Mouse (Mus musculus): ENCODE measurements around the gene Efna3.

Gene Efna3

DNA sequence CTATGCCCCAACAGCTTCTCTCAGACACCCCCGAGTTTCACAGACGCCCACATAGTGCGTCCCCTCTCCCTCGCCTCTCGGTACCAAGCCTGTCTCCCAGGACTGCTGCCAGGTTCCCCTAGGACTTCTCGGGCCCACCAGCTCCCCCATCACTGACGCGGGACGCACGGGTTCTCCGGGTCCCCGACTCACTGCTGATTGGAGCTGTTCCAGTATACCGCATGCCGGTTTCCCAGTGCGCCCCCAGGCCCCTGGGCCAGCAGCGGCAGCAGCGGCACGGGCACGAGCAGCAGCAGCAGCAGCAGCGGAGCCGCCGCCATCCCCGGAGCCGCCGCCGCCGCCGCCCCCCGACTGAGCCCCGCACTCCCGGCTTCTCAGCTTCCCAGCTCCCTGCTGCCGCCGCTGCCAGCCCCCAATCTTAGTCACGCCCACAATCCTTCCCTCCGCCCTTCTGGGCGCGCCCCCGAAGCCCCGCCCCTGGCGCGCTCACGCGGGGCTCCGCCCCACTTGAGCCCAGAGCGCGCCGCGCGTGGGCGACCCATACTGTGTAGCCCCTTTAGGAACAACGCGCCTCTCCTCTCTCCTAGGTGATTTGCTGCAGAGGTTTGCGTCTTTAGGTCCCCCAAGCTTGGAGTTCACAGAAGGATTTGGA lies at the start of gene Efna3:
Gene Efna3 (minus strand): TSS at position 452 of the 652 bp plus-strand sequence.
- DNase-seq (ENCODE audit: low spot score), result peak; percentile 83

DNA sequence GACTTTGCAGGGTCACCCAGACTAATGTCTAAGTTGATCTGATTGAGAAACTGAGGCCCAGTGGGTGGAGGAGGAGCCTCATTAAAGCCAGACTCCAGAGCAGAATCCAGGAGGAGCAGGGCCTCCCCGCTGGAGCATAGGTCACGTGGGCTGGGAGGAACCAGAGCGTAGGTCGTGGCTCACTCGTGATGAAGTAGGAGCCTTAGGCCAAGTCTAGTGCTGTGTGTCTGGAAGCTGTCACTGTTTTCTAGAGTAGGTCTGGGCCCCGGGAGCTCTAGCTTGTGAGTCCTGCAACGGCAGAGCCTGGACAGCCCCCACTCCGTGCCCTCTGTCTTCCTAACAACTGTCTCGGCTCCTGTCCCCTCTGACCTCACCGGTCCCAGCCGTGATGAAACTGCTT lies 44.6 kb upstream of the Efna3 start:
- DNase-seq (ENCODE audit: low spot score), result no peak

DNA sequence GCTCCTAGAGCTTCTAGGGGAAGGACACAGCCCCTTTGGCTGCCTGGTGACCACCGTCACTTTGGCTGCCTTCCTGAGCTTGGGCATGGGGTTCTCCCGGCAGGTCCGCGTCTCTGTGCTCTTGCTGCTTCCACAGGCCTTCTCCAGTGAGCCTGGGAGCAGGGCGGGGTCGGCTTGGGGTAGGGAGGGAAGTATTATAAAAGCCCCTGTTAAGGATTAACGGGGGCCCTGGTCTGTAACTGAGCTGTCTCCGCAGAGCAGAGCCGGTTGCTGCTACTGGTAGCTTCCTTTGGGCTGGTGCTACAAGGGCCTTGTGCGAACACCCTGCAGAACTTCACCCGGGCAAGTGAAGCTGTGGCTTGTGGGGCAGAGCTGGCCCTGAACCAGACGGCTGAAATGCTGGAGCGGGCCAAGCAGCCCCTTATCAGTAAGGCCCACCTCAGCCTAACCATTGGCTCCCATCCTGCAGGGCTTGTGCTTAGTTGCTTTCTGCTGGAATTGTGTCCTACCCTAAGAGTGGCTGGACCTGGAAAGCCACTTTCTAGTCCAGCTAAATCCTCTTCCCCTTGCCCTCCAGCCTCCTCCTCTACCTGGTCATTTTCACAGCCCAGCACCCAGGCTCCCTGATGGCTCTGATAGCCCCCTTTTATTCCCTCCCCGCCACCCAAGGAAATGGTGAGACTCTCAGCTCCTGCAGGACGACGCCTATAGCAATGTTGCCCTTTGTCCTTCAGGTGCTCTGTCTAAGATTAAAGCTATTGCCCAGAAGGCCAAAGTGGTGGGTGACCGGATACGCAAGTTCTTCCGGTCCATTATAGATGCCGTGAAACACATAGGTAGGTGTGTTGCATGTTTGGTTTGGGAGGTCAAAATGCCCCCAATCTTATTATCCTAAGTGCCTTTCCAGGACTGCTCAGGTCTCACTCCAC lies 43.0 kb upstream of the Efna3 start:
- DNase-seq (ENCODE audit: low spot score), result no peak

DNA sequence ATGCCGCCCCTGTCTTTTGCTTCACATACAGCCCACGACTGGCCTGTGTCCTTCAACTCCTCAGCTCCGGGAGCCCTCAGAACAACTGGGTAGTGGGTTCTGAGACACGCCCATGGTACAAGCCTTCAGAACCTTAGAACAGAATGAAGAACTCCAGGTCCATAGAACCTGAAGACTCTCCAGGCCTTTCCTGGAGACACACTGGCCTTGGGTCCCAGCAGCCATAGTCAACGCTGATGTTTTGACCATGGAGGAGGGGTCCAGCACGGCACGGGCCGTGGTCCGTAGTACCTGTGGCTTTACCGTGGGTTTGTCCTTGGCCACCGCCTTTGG lies 42.4 kb upstream of the Efna3 start, which contains the start of gene Dcst1:
Gene Dcst1 (minus strand): TSS at position 101 of the 333 bp plus-strand sequence.
- no peak for DNase-seq (ENCODE audit: low spot score)

DNA sequence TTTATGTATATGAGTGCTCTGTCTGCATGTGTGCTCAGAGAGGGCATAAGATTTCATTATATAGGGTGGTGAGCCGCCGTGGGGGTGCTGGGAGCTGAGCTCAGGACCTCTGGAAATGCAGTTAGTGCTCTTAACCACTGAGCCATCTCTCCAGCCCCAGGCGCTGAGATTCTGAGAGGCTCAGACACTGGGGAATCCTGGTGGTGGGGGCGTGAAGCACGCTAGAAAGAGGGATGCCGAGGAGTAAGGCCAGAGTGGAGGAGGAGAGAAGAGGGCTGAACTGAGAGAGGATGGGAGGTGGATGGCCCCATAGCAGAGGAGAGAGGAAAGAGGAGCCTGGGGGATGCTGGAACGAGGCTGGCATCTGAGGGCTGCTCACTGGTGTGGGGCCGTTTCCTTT lies 41.9 kb upstream of the Efna3 start:
- DNase-seq (ENCODE audit: low spot score), result no peak

DNA sequence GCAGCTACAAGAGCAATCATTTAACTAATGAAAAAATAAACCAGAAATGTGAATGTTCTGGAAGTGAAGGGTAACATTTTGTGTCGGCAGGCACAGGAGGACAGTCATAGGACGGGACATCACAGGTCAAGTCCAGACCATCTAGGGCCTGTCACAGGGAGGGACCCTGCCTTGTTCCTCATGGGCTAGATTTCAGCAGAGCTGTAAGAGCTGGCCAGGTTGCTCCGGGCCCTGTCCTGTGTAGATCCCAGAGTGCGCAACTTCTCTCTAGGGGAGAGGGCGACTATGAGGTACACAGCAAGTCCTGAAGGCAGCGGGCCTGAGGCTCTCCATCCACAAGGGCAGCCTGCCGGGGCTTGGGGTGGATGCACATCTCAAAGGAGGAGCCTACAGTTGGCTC lies 38.9 kb upstream of the Efna3 start, which contains the start of gene Dcst2:
Gene Dcst2 (plus strand): TSS at position 301 of the 400 bp plus-strand sequence.
- no peak for DNase-seq (ENCODE audit: low spot score)

DNA sequence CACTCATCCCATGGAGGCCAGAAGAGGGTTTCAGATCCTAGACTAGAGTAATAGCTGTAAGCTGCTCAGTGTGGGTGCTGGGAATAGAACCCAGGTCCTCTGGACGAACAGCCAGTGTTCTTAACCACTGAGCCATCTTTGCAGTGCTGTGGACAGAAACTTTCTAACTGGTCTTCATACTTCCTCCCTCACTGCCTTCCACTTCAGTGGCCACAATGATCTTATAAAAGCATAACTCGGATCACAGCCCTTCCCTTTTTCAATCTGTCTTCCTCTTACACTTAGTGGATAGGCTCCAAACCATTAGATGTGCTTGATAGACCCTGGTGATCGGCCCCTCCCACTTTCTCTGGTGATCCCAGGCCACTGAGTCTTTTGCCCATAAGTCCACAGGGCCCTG lies 37.5 kb upstream of the Efna3 start:
- no peak for DNase-seq (ENCODE audit: low spot score)

DNA sequence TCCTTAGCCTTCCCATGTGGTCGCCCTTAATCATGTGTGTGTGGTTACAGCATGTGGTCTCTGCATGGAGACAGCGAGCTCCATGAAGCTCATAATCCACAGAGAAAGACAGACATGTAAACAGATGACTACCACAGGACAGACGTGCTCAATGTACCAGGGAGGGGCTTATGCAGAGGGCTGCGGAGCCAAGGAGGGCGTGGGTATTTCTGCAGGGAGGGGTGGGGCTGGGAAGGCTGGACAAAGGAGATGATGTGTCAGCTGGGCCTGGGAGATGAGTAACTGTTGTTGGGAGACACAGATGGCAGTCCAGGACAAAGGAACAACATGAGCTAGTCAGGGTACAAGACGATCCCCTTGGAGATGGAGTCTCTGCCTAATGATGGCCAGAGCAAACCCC lies 36.9 kb upstream of the Efna3 start:
- no peak for DNase-seq (ENCODE audit: low spot score)

DNA sequence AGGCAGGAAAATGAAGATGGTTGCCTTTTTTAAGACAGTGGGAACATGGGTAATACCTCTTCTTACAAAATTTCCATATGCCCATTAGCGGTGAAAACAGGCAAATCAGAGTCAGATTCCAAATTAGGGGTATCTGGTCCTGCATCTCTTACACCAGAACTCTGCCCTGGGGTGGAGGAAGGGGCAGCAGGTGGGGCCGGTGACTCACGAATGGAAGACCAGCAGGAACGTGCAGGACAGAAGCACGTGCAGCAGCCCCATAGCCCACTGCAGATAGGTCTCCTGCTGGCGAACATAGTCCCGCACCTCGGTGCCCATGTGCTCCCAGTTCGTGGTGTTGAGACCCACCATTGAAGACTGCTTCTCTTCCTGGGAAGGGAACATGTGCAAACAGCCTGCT lies 33.3 kb upstream of the Efna3 start:
- no peak for DNase-seq (ENCODE audit: low spot score)

DNA sequence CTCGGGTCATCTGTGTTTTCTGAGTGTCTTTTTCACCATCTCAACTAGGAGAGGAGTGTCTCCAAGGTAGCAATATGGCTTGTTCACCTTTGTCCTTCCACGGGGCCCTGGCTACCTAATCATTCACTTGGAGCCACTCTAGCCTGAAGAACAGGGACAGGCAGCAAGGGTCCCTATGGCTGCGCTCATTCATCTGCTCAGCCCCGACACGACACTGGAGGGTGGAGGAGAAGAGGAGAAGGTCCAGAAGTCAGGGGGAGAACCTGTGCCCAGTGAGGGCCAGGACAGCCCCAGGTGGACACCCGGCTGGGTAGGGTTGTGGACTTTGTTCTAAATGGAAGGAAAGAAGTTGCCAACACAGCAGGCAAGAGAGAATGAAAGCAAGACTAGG lies 32.7 kb upstream of the Efna3 start:
- no peak for DNase-seq (ENCODE audit: low spot score)

DNA sequence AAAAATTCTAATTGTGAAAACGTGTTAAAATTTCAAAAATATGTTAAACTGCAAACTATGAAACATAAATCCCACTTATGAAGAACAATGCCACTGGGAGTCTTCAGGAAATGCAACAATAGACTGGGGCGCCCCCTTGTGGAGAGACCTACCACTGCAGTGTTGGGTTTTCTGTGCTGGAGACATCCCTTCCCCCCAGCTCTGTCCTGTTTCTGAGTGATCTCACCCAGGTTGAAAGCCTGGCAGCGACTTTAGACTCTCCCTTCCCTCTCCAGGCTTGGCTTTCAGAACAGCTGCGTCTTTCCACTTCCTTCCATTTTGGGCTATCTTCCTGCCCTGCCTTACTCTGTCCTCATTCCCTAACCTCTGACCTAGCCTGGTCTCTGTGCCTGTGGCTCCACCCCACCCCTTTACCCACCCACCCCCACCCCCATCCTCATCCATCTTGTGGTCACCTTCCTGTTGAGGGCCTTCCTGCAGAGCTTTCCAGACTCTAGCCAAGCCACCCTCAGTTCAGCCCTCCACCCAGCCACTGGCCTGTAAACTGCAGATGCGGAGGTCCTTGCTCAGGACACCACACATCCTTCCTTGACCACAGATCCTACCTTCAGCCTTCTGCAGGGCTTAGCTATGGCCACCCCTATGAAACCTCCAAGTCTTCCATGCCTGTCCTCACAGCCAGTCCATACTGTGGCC lies 32.2 kb upstream of the Efna3 start:
- peak; percentile 93 for DNase-seq (ENCODE audit: low spot score)

DNA sequence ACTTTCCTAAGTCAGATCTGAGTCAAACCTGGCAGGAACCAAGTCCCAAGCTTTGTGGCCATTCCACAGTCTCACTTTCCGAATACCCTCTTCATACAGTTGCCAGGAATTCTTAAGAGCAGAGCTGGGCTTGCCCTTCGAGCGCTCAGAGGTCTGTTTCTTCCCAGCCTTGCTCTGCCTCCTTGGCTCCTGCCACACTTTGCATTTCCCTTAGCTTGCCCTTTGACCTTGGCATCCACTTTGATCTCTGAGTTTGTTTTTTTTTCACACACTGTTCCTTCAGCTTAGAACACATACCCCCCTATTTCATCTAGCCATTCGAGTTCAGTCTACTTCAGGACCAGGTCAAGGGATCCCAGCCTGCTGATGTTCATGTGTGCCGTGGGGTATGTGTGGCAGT lies 28.5 kb upstream of the Efna3 start:
- no peak for DNase-seq (ENCODE audit: low spot score)

DNA sequence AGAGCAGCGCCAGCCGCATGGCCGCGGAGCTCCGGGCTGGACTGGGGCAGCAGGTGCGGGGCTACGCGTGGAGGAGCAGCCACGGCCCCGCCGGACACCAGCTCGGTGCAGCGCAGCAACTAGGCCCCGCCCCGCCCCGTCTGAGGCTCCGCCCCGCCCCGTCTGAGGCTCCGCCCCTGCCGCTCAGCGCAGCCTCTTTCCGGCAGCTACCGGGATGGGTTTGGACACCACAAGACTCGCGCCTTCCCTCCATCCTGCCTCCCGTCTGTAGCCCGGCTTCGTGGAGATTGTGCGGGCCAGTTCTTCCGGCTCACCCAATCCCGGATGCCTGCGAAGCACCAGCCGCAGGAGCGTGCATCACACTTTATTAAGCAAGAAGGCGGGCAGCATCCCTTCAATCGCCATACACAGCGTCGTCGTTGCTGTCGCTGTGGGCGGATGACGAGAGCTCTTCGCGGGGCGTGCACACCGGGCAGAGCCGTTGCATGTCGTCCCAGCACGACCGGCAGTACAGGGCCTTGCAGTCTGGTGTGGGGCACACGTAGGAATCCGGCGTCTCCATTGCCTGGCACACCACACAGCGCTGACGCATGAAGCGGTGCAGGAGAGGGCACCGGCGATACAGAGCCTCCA lies 27.2 kb upstream of the Efna3 start, which contains the start of gene Adam15:
Gene Adam15 (minus strand): TSS at position 128 of the 633 bp plus-strand sequence.
- peak; percentile 91 for DNase-seq (ENCODE audit: low spot score)

DNA sequence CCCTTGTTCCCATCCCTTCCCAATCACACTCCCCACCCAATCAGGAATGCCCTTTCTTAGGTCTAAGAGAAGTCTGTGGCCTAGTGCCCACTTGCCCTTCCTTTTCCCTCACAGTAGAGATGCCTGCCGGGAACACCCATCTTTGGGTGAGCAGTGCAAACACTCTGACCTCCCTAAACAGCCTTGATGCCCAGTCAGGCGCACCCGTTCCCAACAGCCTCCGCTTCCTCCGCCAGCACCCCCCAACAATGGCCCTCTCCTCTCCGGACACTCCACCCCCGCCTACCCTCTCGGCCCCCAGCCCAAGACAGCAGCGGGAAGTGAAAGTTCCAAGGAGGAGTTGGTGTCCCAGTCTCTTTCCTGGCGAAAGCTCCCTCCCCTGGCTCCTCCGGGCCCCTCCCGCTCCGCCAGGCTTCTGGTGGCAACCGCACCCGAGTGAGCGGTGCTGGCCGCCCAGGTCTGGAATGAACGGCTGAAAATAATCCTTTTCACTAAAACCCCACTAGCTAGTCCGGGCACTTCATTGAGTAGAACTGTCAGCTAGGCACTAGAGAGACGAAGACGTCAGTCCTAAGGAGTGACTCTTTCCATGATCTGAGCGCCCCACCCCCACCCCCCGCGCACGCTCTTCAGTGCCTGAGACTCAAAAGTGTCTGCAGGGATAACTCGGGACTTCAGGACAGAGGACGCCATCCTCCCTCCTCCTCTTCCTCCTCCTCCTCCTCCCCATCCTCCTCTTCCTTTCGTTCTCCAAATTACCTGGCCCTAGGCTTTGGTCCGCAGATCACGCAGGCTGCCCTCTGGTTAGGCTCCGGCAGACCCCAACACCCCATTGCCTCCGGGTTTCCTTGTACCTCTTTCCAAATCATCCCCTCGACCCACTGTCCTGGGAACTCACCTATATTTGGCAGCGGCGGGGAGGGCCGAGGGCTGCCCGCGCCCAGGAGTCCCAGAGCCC lies 26.4 kb upstream of the Efna3 start:
- DNase-seq (ENCODE audit: low spot score), result peak; percentile 49

DNA sequence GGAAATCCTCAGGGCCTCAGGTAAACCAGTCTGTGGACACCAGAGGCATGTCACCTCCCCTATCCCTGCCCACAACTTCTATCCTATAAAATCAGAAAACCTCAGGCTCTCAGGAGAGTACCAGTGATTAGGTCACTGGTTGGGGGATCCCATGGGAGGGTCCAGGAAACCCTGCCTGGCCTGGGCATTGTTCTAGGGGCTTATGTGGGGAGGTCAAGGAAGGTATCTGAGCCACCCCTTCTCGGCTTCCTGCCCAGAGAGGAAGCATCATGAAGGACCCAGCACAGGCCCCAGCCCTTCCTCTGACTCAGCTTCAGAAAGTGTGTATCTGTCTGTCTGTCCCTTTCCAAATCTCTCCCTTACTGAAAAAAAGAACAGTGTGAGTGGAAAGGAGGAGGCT lies 25.2 kb upstream of the Efna3 start:
- DNase-seq (ENCODE audit: low spot score), result no peak

DNA sequence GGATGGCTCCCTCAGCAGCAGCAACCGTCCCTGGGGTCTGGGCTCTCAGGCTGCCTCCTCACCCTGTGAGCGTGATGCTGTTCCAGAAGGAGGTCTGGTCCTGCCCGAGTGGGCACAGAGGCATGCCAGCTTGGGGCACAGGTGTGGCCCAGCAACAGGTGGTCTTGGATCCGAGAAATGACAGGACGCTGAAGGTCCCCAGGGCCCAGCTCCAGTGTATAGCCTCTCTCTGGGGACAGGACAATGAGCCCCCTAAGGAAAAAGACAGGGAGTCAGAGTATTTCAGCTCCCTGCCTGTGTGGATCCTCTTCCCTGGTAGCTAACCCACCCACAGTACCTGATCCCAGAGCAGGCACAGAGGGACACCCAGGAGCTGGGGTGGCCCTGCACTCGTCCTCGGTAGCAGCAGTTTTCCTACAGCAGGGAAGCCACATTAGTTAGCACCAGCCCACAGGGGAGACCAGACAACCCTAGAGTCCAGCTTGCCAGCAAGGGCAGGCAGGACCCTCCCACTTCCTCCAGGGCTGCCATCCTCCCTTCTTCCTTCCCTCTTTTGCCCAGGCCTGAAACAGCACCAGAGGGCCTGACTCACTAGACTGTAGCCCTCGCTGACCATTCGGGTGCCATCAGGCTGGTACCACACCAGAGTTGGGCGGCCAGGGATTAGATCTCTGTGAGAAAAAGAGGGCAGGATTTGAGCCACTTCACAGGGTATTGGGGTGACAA lies 24.2 kb upstream of the Efna3 start:
- no peak for DNase-seq (ENCODE audit: low spot score)

DNA sequence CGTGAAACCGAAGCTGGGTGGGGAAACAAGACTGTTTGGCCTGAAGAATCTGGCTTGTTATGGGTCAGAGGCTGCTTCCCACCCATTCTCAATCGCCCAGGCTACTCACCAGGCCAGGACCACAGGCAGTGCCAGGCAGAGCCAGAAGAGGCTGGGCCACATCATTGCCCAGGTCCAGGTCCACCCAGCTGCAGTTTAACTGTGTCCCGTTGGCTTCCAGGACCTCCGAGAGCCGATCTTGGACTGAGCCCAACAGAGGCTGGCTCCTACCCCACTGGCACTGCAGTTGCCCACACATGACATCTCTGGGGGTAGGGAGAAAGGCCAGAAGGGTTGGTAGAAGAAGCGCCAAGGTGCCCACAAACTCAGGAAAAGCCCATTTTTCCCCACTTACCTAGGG lies 20.5 kb upstream of the Efna3 start:
- DNase-seq (ENCODE audit: low spot score), result no peak

DNA sequence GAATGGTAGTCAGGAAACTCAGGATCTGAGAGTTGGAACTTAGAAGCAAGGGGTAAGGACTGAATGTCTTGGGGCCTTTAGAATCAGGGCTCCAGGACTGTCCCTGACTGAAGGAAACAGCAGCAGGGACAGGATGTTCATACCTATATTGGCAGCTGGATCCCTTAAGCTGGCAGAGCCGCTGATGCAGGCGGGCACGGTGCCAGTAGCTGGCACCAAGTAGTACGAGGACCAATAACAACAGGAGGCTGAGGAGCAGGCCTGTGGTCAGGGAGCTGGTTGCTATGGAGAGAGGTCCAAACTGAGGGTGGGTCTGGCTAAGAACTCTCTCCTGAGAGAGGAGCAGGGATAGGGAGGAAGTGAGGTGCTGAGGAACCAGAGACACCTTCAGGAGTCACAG lies 19.0 kb upstream of the Efna3 start:
- no peak for DNase-seq (ENCODE audit: low spot score)

DNA sequence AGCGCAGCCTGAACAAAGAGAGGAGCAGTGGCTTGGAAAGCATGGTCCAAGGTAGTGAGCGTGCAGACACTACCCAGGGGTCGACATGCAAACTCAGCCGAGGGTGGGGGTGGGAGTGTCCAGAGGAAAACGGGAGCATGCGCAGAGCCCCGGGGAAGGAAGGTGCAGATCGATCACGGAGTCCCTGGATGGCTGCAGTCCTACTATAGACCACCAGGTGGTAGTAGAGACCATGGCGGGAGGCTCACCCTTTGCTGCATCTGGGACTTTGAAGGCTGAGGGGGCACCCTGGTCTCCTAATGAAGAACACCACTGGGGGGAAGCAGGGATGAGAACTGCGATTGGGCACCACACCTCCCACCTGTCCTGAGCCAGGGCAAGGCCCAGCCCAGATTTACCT lies 17.7 kb upstream of the Efna3 start:
- DNase-seq (ENCODE audit: low spot score), result peak; percentile 94

DNA sequence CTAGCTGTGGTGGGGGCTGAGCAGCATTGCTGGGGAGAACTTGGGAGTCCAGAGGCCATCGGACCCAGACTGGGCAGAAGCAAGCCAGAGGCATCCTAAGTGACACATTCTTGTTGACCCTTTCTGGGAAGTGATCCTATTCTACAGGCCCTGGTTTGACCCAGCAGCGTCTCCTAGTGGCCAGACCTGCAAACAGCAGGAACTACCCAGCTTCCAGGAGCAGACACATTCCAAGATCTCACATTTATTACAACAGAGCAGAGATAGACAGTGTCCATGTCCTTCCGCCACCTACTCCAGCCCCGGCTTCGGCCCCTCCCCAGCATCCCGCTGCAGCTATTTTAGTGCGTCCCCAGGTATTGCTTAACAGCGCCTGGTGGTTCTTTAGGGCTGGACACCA lies 16.7 kb upstream of the Efna3 start:
- DNase-seq (ENCODE audit: low spot score), result peak; percentile 88

Data from retina, embryonic 14.5 days (tissue).